Mouse (Mus musculus) stomach, postnatal 0 days (tissue): ENCODE data around the gene Zfp853.

ENCODE experiments used
- CTCF ChIP-seq: IDR thresholded peaks from 2 replicates; pipeline ENCODE4 v1.5.1; 2016; ENCODE audit warnings: antibody characterized with exemption, low read depth, mild to moderate bottlenecking, moderate library complexity
- EP300 ChIP-seq: optimal IDR thresholded peaks from 2 replicates; pipeline ENCODE3; 2016; ENCODE audit warnings: antibody characterized with exemption

GRCm38 (mm10) chr5:143335089-143335460 lies 41.7 kb upstream of the Zfp853 start:
- TF ChIP-seq CTCF (no peak), EP300 (no peak)
